Mouse (Mus musculus) CH12.LX (cell line): ENCODE data around the gene Psmc1. TPM values are rescaled to one million over a fixed set of nuclear protein-coding genes. Genes with fewer than 3 reads are reported as not detected.

Experiments
- DNase-seq: peaks from one replicate; pipeline ENCODE4 v3.0.0-alpha.2; 2013; ENCODE audit errors: extremely low read depth
- H3K27ac ChIP-seq: 2 replicates; pipeline ENCODE4 v1.5.1; 2012; ENCODE audit warnings: low read depth, mild to moderate bottlenecking, control low read depth, moderate library complexity; ENCODE audit not compliant: insufficient read depth
- H3K27me3 ChIP-seq: replicated peaks from 2 replicates; pipeline ENCODE3; 2012; ENCODE audit warnings: inconsistent platforms
- H3K36me3 ChIP-seq, 2 experiments: replicated peaks in 1 of 2; 2 replicates each; pipeline versions ENCODE3 to v1.6.1; 2012; ENCODE audit warnings: inconsistent platforms in 1 of 2, low read length in 1 of 2, mild to moderate bottlenecking in 1 of 2, mixed read lengths in 1 of 2, moderate library complexity in 1 of 2; ENCODE audit not compliant: control insufficient read depth in 1 of 2, insufficient read depth in 1 of 2
- H3K4me1 ChIP-seq, 2 experiments: 2 replicates each; pipeline ENCODE4 v1.6.1; 2012; ENCODE audit warnings: inconsistent platforms in 1 of 2, moderate library complexity in 1 of 2; ENCODE audit not compliant: insufficient read depth in 2 of 2, control insufficient read depth in 1 of 2
- H3K4me2 ChIP-seq: 2 replicates; pipeline ENCODE4 v1.6.1; 2012; ENCODE audit warnings: low read depth, mild to moderate bottlenecking, control low read depth; ENCODE audit not compliant: poor library complexity, insufficient read depth, severe bottlenecking
- H3K4me3 ChIP-seq, 3 experiments: fragments of 150-350 bp in 1 of 3; sonication (generic) in 1 of 3; replicated peaks in 1 of 3; 2 replicates each; pipeline versions ENCODE3 to v1.5.1; 2011 to 2012; ENCODE audit warnings: low read depth in 2 of 3, low read length in 2 of 3, mild to moderate bottlenecking in 2 of 3, moderate library complexity in 2 of 3, control low read depth in 1 of 3, improper control_type of control experiment in 1 of 3, inconsistent platforms in 1 of 3, mixed read lengths in 1 of 3; ENCODE audit not compliant: poor library complexity in 1 of 3
- H3K79me2 ChIP-seq: replicated peaks from 2 replicates; pipeline ENCODE4 v1.6.1; 2012; ENCODE audit warnings: mild to moderate bottlenecking, moderate library complexity; ENCODE audit not compliant: control insufficient read depth, poor library complexity, insufficient read depth, severe bottlenecking; ENCODE audit errors: extremely low read depth
- H3K9ac ChIP-seq: 2 replicates; pipeline ENCODE4 v1.6.1; 2012; ENCODE audit warnings: low read depth, mild to moderate bottlenecking, control low read depth, moderate library complexity; ENCODE audit not compliant: insufficient read depth
- H3K9me3 ChIP-seq: replicated peaks from 2 replicates; pipeline ENCODE3; 2012; ENCODE audit warnings: low read length, inconsistent platforms, mixed read lengths
- CHD1 ChIP-seq: IDR thresholded peaks from 2 replicates; pipeline ENCODE4 v1.6.1; 2012; ENCODE audit warnings: low read depth, low read length, improper control_type of control experiment, inconsistent platforms
- CHD2 ChIP-seq: IDR thresholded peaks from 2 replicates; pipeline ENCODE4 v1.6.1; 2011; ENCODE audit warnings: low read length, improper control_type of control experiment
- CTCF ChIP-seq, 2 experiments: IDR thresholded peaks in 1 of 2; conservative IDR thresholded peaks in 1 of 2; 2 replicates each; pipeline ENCODE4 v1.5.1; 2011 to 2012; ENCODE audit warnings: low read depth in 2 of 2, low read length in 2 of 2, improper control_type of control experiment in 1 of 2, inconsistent platforms in 1 of 2, mild to moderate bottlenecking in 1 of 2, moderate library complexity in 1 of 2
- E2F4 ChIP-seq: IDR thresholded peaks from 2 replicates; pipeline ENCODE4 v1.6.1; 2011; ENCODE audit warnings: low read depth, low read length, improper control_type of control experiment; ENCODE audit not compliant: insufficient replicate concordance
- ETS1 ChIP-seq: conservative IDR thresholded peaks from 2 replicates; pipeline ENCODE4 v1.6.1; 2012; ENCODE audit warnings: low read depth, mild to moderate bottlenecking, inconsistent platforms, low read length, improper control_type of control experiment, moderate library complexity
- HCFC1 ChIP-seq: IDR thresholded peaks from 2 replicates; pipeline ENCODE4 v1.6.1; 2012; ENCODE audit warnings: low read depth, mild to moderate bottlenecking, inconsistent platforms, low read length, improper control_type of control experiment
- IRF4 ChIP-seq: IDR thresholded peaks from 2 replicates; pipeline ENCODE4 v1.6.1; 2014; ENCODE audit warnings: low read depth, mild to moderate bottlenecking, inconsistent platforms, low read length, improper control_type of control experiment
- JUN ChIP-seq: IDR thresholded peaks from 2 replicates; pipeline ENCODE4 v1.6.1; 2011; ENCODE audit warnings: low read depth, mild to moderate bottlenecking, low read length, improper control_type of control experiment, moderate library complexity; ENCODE audit not compliant: insufficient read depth
- MAX ChIP-seq: IDR thresholded peaks from 2 replicates; pipeline ENCODE4 v1.6.1; 2011; ENCODE audit warnings: low read length, improper control_type of control experiment
- MAZ ChIP-seq: IDR thresholded peaks from 2 replicates; pipeline ENCODE4 v1.6.1; 2012; ENCODE audit warnings: low read depth, mild to moderate bottlenecking, inconsistent platforms, low read length, improper control_type of control experiment, moderate library complexity
- MEF2A ChIP-seq: IDR thresholded peaks from 2 replicates; pipeline ENCODE4 v1.6.1; 2014; ENCODE audit warnings: low read depth, mild to moderate bottlenecking, inconsistent platforms, low read length, improper control_type of control experiment, borderline replicate concordance
- MXI1 ChIP-seq: IDR thresholded peaks from 2 replicates; pipeline ENCODE4 v1.6.1; 2011; ENCODE audit warnings: mild to moderate bottlenecking, low read depth, low read length, improper control_type of control experiment
- SIN3A ChIP-seq: IDR thresholded peaks from 2 replicates; pipeline ENCODE4 v1.6.1; 2012; ENCODE audit warnings: low read length, improper control_type of control experiment, inconsistent platforms
- TCF12 ChIP-seq: IDR thresholded peaks from 2 replicates; pipeline ENCODE4 v1.6.1; 2014; ENCODE audit warnings: low read depth, mild to moderate bottlenecking, inconsistent platforms, low read length, improper control_type of control experiment
- USF2 ChIP-seq: conservative IDR thresholded peaks from 2 replicates; pipeline ENCODE4 v1.6.1; 2011; ENCODE audit warnings: low read depth, low read length, improper control_type of control experiment
- ZKSCAN1 ChIP-seq: IDR thresholded peaks from 2 replicates; pipeline ENCODE4 v1.6.1; 2012; ENCODE audit warnings: low read depth, inconsistent platforms, low read length, improper control_type of control experiment, borderline replicate concordance
- ZMIZ1 ChIP-seq: IDR thresholded peaks from 2 replicates; pipeline ENCODE4 v1.6.1; 2012; ENCODE audit warnings: low read depth, mild to moderate bottlenecking, inconsistent platforms, low read length, improper control_type of control experiment
- dilution Hi-C: fragments of 300-500 bp; cut with MboI; formaldehyde crosslinking; loops from 2 replicates; pipeline ENCODE4 v1.14.3; 2020; ENCODE audit warnings: low sequenced_read_pairs; ENCODE audit not compliant: extremely low pct_unique_long_range_greater_than_20kb, extremely low pct_ligation_motif_present
- in situ Hi-C: fragments of 300-500 bp; cut with MboI; formaldehyde crosslinking; loops from 3 replicates; pipeline ENCODE4 v1.14.3; 2019; ENCODE audit warnings: low sequenced_read_pairs, low pct_ligation_motif_present, low pct_unique_long_range_greater_than_20kb, mixed read lengths
- polyA plus RNA-seq: library from polyadenylated mRNA; unstranded; fragments of >175 nt; gene quantifications from 2 replicates; pipeline ENCODE4 v1.2.1, GENCODE M21; 2012; ENCODE audit warnings: low read depth; ENCODE audit not compliant: insufficient read length
- total RNA-seq, 2 experiments: library from RNA; depleted of rRNA; stranded (reverse); fragments of 300-350 nt in 1 of 2; fragments of >200 nt in 1 of 2; gene quantifications; 2 replicates each; pipeline ENCODE4 v1.2.3; 2012 to 2014

Gene Psmc1
- total and polyA plus RNA-seq, 3 experiments, result 244 to 501 (median 278) TPM

GRCm38 (mm10) chr12:100062584-100062983, 47.4 kb upstream of the Psmc1 start:
- Histone ChIP-seq H3K4me2 (no peak overlapping the region), H3K4me1 (peaks cover 5 to 6% of the 10 kb centered on the region in 2 experiments), H3K9ac (no peak overlapping the region), H3K9me3 (no peaks in the 10 kb centered on the region), H3K36me3 (no peaks in the 10 kb centered on the region), H3K4me3 (no peak overlapping the region), H3K27me3 (peaks cover 2% of the 10 kb centered on the region), H3K79me2 (no peaks in the 10 kb centered on the region), H3K27ac (no peak overlapping the region)
- no peak for DNase-seq
- in situ Hi-C loops, result no loop called here
- dilution Hi-C loops, result no loop called here
- TF ChIP-seq MXI1 (no peak), MAZ (no peak), ZKSCAN1 (no peak), USF2 (no peak), E2F4 (no peak), CHD1 (no peak), CHD2 (no peak), MAX (no peak), MEF2A (no peak), ETS1 (no peak), SIN3A (no peak), IRF4 (no peak), TCF12 (no peak), CTCF (conservative IDR thresholded peaks at IDR 0.05 in 1 of 2, IDR thresholded peaks at IDR 0.05 in 1 of 2; ENCODE audit: low read depth in 2 of 2, low read length in 2 of 2) (no peak), HCFC1 (no peak)

GRCm38 (mm10) chr12:100065109-100065508, 44.8 kb upstream of the Psmc1 start:
- TF ChIP-seq ZMIZ1, result no peak
- no peak for TF ChIP-seq HCFC1
- TF ChIP-seq JUN, result no peak
- H3K27ac ChIP-seq, result no peak overlapping the region; the same call in 1 of the 2 replicates
- DNase-seq, result no peak
- H3K36me3 ChIP-seq, result no peaks in the 10 kb centered on the region
- no peaks in the 10 kb centered on the region for H3K27me3 ChIP-seq
- no peak overlapping the region for H3K4me3 ChIP-seq
- no peaks in the 10 kb centered on the region for H3K9me3 ChIP-seq
- dilution Hi-C loops, result no loop called here
- H3K9ac ChIP-seq, result no peak overlapping the region
- H3K4me1 ChIP-seq, result peaks cover 8 to 11% of the 10 kb centered on the region in 2 experiments
- no peaks in the 10 kb centered on the region for H3K79me2 ChIP-seq
- H3K4me2 ChIP-seq, result no peak overlapping the region
- in situ Hi-C loops, result no loop called here
